In genomic region chr3:35084091-35084867, GRCm38 (mm10) we compare ENCODE assay signal across 10 mouse cellular contexts.
DNase-seq lines count a peak whose midpoint lies in the region; ATAC-seq and TF ChIP-seq lines count a peak whose summit lies in the region.
"Had no signal": no experiment of that assay in that cellular context is flagged by ENCODE, and none has a peak within 500 bp of the region (broad histone marks: within the 10 kb centered on the region; RNA-seq: fewer than 3 reads in every experiment).

No protein-coding gene starts in this region.

- H3K36me3 ChIP-seq in heart, embryonic 16.5 days (ENCODE audit: control insufficient read depth, insufficient read depth): no peaks in the 10 kb centered on the region
- H3K36me3 ChIP-seq: liver, embryonic 13.5 days had no signal

- H3K27ac ChIP-seq in heart, embryonic 16.5 days (ENCODE audit: low read length): peak overlapping the region; percentile 80
- H3K27ac ChIP-seq in left cerebral cortex, adult 2 months: no peak overlapping the region
- H3K27ac ChIP-seq: liver, embryonic 13.5 days had no signal

- peak overlapping the region; percentile 31; the same call in 1 of the 2 replicates for H3K4me2 ChIP-seq in heart, embryonic 16.5 days (ENCODE audit: low read depth, low read length)
- H3K4me2 ChIP-seq: liver, embryonic 13.5 days had no signal

- no peak for TF ChIP-seq CTCF in left cerebral cortex, adult 2 months (IDR thresholded peaks at IDR 0.05)

- 51% methylated on average over 11 of the region's 11 CpGs for WGBS in heart, embryonic 16.5 days

- no peak overlapping the region for H3K4me3 ChIP-seq in heart, embryonic 16.5 days (ENCODE audit: low read length)
- no peak overlapping the region for H3K4me3 ChIP-seq in left cerebral cortex, adult 2 months
- H3K4me3 ChIP-seq: liver, embryonic 13.5 days had no signal

- peak; percentile 92 for DNase-seq in R1 (ENCODE audit: low read depth, low spot score)
- peak; percentile 63 for DNase-seq in embryo, embryonic 9.5 days (ENCODE audit: extremely low spot score)
- peak; percentile 73 for DNase-seq in mesoderm, embryonic 11.5 days (ENCODE audit: low read depth, low spot score)
- no peak for DNase-seq in left cerebral cortex, adult 2 months (ENCODE audit: extremely low spot score in 1 of 2, low spot score in 2 of 2)
- DNase-seq in adrenal gland, postnatal 36 days: no peak
- no peak for DNase-seq in spleen, adult 12 weeks (ENCODE audit: low spot score)
- no peak for DNase-seq in natural killer cell, adult 2 months (ENCODE audit: low spot score in 2 of 2)
- DNase-seq: gastrocnemius, postnatal 14 days; liver, embryonic 13.5 days had no signal

- ATAC-seq in heart, embryonic 16.5 days (replicated peaks; ENCODE audit: extremely low read depth, insufficient read depth, low FRiP score): peak; percentile 94

- no peaks in the 10 kb centered on the region for H3K9me3 ChIP-seq in heart, embryonic 16.5 days (replicated peaks; ENCODE audit: control insufficient read depth, low read length)
- H3K9me3 ChIP-seq: liver, embryonic 13.5 days had no signal

- H3K4me1 ChIP-seq in heart, embryonic 16.5 days (ENCODE audit: control insufficient read depth, insufficient read depth, low read length): peaks cover 9% of the 10 kb centered on the region
- H3K4me1 ChIP-seq: liver, embryonic 13.5 days had no signal

- 0 out of 2 replicates have a peak overlapping the region, but pooled peaks have one; percentile 3 for H3K9ac ChIP-seq in heart, embryonic 16.5 days (ENCODE audit: low read length)
- H3K9ac ChIP-seq: liver, embryonic 13.5 days had no signal

- intact Hi-C loops in left cerebral cortex, adult 2 months (cut with DNase I): no loop called here

- no peaks in the 10 kb centered on the region for H3K27me3 ChIP-seq in heart, embryonic 16.5 days (ENCODE audit: control insufficient read depth, insufficient read depth, low read length)
- H3K27me3 ChIP-seq: liver, embryonic 13.5 days had no signal

Comparison
In these comparisons a context has a peak if more than half of its experiments do, and no peak if none do; other contexts are left out.
1. DNase-seq: peak in R1 (single experiment), embryo, embryonic 9.5 days (single experiment) and mesoderm, embryonic 11.5 days (single experiment); none in left cerebral cortex, adult 2 months (0 of 2), adrenal gland, postnatal 36 days (0 of 2), spleen, adult 12 weeks (single experiment) and natural killer cell, adult 2 months (0 of 2).